Mouse (Mus musculus) left cerebral cortex, adult 9 months (tissue): ENCODE results near the gene Nckap5.
"Not testable (repeated sequence)": the region's sequence is repeated elsewhere in the genome, so short reads cannot be mapped to it uniquely, and the experiment has no call there.

ENCODE experiments used
- DNase-seq, 2 experiments: peaks; one replicate each; pipeline ENCODE4 v3.0.0; 2022; ENCODE audit warnings: low spot score in 2 of 2

Nckap5 gene

DNA sequence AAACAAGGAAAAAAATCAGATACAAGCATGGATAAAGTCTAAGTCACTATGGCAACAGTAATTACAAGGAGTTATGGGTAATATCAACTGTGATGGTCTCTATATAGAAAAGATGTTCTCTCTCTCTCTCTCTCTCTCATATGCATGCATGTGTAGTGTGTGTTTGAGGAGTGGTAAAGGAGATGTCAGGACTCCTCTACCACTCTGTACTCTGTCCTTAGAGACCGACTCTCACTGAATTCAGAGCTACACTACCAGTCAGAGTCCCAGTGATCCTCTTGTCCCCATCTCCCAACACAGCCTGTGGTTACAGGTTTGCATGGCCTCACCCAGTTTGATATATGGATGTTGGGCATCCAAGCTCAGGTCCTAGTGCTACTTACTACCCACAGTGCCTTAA lies 662.0 kb downstream of the Nckap5 start:
- DNase-seq: no peak

DNA sequence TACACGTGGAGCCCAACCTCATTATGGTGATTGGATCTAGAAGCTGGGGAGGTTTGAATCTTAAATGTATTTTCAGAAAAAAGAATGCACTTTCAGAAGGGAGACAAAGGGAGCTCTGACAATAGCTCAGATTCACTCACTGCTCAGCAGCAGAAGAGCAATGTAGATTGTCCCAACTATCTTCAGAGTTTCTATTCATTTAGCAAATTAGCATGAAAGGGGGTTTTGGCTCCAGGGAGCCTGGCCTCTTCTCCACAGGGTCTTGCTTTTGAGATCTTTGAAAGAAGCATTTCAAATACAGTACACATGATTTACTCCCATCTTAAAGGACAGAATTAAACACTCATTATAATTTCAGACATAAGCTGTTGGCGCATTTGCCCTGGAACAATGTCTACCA lies 662.5 kb downstream of the Nckap5 start:
- no peak for DNase-seq

DNA sequence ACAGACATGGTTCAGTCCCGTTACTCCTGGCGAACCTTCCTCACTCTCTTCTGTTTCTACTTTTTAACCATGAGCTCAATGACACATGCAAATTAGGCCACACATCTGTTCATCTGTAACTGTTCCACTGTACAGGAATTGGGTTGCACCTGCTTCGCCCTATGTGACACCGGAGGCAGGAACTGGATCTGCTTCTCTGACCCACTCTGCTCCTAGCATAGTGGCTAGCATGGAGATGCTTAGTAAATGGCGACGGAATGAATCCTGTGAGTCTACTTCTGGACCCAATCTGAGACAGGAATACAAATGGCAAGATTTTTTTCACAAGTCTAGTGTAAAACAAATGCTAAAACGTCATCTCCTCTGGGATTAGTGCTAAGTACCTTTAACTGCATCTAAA lies 663.1 kb downstream of the Nckap5 start:
- DNase-seq: no peak

DNA sequence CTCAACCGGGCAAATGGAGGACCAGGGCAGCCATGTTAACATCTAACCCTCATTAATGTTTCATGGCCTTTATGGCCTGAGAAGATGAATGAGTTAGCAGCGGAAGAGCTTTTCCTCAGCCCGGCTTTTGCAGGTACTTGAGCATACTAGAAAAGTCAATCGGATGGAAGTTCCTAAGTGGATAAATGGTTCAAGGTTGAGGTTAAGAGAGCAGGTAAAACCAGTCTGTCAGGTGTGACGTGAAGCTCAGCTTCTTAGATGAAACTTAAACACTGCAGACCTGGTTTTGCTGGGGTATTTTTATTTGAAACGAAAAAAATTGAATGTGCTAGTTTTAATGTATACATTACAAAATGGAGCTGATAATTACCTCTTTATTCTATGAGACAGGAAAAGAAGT lies 671.3 kb downstream of the Nckap5 start:
- DNase-seq: no peak

DNA sequence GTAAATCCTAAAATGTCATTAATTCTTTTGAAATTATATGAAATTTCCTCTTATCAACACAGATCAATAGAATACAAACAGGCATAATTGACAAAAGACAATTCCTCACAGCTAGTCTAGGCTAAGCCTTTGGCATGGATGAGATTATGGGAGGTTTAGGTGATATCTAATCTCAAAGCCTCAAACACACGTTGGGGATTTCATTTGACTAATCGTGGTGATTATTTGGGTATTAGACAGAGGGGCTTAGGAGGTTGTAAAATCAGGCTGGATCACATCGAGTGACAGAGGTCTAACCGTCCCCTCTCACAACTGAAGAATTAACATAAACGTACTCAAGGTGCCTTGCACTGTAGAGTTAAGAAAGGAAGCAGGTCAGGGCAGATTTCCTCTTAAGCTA lies 674.8 kb downstream of the Nckap5 start:
- no peak for DNase-seq

DNA sequence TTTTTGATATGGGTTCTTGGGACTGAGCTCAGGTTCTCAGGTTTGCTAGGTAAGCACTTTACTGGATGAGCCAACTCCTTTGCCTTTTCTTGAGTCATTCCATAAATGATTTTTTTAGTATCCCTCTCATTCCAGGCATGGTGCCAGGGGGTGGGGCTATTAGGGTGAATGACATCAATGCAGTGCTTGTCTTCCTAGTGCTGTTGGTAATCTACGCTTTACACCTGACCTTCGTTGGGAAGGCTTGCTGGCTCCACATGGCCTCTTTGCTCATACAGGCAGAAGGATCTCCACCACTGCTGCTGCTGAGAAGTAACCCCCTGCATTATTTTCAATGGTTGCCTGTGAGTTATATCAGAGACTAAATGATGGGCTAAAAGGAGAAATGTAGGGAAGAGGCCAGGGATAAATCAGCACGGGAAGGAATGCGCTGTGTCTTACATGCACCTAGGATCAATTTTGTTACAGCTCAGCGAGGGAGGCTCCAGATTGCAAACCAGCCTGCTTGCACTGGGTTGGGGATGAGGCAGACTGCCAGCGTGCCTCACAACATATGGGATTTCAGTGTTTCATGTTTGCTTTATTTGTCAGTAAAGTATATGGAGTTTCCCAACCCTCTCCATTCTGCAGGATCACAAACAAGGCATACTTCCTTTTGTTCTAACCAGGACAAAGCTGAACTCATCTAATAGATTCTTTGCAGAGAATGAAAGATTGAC lies 676.9 kb downstream of the Nckap5 start:
- DNase-seq: peak in 1 of 2 experiments; percentile 83

DNA sequence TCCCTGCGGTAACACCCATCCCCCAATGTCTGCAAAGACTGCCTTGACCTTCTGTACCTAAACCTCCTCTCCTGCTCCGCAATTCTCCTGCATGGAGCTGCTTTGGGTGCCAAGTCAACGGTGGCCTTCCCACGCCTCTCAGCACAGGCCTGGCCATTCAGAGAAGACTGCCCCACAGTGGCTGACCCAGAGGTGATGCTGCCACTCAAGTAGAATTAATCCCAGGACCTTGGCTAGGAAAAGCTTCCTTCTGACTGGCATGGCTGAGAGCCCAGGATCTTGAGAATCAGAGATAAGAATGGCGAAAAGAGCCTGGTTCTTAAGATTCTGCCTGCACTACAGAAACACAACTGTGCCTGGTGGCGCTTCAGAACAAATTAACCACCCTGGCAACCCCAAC lies 678.4 kb downstream of the Nckap5 start:
- DNase-seq: no peak

DNA sequence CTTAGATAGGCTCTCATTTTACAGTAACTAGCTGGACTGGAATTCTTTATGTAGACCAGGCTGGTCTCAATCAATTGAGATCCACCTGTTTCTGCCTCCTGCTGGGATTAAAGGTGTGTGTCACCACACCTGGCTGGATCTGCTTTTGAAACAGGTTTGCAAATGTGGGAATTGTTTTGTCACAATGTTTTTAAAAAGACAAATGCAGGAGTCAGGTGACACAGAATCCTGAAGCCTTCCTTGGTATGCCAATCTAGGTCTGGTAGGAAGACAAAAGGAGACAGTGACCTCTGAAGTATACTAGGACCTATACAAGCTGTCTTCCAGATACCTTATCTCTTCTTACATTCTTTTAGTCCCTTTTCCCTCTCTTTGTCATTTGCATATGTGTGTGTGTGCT lies 680.6 kb downstream of the Nckap5 start:
- no peak for DNase-seq

DNA sequence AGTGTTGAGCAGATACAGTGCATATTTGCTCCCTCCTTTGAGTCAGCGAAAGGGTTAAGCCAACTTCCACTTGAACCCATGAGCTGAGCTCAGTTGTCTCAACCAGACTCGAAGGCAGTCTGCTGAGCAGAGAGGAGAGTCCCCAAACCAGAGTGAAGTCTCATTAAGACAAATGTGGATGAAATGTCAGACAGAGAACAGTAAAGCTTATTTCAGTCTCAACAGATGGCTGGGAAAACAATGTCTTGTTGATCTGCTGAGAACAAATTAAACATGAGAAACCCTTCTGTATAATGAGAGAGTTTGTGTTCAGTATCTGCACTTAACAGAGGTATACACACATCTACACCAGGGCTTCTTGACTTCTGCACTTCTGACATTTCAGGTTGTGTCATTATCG lies 694.9 kb downstream of the Nckap5 start:
- DNase-seq: no peak

DNA sequence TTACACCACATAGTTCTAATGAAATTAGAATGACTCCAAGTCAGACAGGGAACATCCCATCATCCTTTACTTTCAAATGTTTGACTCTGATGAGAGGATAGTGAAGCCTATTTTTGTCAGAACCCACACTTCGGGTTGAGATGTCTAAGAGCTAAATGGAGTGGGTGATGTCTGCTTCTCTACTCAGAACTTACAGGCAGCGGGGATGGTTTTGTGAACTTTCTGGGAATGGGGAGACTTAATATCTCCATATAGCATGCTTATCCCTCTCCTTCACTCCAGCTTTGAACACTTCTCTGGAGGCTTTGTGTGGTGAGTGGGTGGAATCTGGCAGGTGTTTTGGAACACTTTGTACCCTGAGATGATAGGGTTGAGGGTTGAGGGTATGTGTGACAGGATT lies 698.3 kb downstream of the Nckap5 start:
- no peak for DNase-seq

DNA sequence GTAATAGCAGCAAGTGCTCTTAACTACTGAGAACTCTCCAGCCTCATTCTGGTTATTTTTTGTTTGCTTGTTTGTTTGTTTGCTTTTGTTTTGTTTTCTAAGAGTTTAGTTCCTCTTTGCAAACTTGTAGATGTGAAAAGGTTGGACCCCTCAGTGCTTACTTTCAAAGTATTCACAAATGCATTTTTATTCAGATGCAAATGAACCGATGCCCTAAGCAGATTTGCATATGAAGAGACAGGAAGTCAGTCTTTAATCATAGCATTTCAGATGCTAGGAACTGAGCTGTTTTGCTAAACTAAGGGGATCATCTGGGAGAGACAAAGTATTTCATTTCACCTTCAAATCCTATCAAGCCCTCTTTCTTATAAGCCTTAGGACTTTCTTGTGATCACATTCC lies 701.5 kb downstream of the Nckap5 start:
- DNase-seq: no peak

DNA sequence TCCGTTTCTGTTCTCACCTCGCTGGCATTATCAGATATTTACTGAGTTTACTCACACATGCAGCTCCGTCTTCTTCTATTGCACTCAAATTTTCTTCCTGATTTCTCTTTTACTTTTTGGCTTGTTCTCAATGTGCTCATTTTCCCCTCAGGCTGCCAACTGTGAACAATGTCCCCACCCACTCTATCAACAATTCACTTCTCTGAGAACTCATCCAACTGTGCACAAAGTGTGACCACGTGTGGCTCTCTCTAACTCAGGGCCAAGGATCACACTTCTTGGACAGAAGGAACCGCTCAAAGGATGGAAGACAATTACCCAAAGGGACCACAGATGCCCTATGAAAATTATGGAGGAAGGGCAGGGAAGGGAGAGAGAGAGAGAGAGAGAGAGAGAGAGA lies 707.5 kb downstream of the Nckap5 start:
- DNase-seq: no peak

DNA sequence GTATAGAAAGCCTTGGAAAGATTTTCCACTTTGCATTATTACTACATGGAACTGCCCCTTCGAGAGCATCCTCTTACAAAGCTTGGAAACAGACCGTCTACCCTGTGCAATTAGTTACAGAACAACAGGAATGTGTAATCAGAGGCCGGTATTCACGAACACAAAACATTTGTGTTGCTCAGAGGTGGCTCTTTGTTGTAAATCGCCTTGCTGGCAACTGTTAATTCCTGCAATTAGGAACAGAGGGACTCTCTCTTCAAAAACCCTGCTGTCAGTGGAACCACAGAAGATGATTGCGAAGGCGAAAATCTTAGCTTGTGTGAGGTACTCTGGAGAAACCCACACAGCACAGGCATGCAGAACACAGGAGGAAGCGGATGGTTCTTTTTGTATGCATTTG lies 710.1 kb downstream of the Nckap5 start:
- DNase-seq: no peak

DNA sequence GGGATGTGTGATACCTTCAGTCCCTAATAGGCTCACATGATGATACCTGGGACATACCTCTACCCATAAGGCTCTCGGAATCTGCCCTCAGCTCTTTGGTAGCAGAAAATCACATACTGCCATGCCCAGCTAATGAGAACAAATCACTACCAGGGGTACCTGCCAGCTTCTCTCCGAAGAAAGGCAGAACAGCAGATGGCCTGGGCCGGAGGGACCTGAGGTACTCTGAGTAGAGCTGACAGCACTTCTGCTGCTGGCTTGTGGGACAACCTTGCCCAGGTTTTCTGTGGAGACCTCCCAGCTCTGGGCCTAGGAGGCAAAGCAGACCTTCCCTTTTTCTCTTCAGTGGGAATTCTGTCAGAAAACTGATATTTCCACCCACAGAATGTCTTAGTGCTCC lies 714.6 kb downstream of the Nckap5 start:
- no peak for DNase-seq

DNA sequence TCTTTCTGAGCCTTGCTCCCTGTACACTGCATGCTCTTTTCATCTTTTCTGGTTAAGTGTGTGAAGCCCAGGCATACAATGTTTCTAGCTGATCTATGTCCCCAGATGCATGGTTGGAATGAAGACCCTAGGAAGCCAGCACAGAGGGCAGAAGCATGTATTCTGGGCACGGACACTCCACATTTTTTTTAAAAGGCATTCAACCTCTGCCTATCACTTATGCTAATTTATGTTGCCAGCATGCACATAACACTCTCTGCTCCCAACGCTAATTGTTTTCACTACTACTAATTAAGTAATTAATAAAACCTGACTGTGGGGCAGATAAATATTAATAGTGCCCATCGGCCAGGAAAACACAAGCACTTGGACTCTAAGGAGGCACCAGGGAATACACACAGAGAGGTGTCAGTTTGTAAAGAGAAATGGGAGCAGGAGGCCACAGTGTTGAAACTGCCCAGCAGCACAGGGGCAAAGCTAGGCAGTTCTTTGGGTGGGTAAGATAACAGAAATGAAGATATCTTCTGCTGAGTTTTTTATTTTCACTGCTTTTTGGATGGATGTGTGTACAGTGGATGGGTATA lies 724.8 kb downstream of the Nckap5 start:
- DNase-seq: no peak

DNA sequence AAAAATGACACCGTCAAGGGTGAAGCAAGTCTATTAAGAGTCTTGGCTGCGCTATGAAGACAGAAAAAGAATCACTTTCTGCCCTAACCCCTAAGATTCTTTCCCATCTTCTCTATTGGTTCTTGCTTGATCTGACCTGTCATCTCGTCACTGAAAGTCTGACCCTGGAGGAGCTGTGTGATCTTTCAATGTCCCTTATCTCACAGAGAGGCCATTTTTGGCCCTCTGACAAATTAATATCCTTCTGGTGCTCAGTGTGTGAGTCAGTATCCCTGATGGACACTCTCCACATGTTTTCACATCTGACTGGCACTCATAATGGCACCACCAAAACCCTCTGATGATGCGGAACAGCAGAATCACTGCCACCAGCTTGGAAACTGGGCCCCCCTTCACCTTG lies 736.3 kb downstream of the Nckap5 start:
- DNase-seq: no peak

DNA sequence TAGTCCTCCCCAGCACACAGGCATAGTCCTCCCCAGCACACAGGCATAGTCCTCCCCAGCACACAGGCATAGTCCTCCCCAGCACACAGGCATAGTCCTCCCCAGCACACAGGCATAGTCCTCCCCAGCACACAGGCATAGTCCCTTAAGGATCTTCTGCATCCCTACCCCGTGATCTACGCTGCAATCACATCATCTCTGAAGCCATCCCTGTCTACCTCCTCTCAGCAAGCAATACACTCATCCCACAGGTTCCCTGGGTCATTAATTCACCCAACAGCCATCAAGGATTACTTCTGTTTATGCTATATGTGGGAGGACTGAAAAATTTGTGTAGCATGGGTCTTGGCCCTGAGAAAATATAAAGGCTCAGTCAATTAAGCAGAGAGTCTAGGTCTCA lies 738.6 kb downstream of the Nckap5 start:
- not testable (repeated sequence) for DNase-seq

DNA sequence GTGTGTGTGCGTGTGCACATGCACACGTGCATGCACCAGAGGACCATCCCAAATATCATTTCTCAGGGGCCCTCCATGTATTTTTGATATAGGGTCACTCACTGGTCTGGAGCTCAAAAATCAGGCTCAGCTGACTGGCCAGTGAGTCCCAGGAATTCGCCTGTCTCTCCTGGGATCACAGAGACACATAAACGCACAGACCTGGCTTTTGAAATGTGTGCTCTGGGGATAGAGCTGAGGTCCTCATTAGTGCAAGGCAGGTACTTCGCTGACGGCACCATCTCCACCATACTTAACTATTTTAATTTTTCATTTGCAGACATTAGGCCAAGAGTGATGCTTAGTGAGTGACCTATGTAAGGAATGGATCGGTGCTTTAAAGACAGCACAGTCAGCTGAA lies 743.4 kb downstream of the Nckap5 start:
- no peak for DNase-seq

DNA sequence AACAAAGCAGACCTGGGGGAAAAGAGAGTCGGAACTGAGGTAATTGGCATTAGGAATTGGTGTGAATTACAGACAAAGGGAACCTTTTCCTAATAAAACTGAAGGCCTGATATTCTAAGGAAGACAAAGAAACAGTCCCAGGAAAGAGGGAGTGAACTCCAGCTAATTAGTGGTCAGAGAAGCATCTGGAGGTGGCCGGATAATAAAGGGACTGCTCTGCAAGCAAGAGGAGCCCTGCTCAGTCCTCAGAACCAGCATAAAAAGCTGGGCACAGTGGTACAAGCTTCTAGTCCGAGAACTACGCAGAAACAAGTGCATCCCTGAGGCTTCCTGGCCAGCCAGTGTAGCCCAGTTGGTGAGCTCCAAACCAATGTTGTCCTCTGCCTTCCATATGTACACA lies 754.3 kb downstream of the Nckap5 start:
- no peak for DNase-seq

DNA sequence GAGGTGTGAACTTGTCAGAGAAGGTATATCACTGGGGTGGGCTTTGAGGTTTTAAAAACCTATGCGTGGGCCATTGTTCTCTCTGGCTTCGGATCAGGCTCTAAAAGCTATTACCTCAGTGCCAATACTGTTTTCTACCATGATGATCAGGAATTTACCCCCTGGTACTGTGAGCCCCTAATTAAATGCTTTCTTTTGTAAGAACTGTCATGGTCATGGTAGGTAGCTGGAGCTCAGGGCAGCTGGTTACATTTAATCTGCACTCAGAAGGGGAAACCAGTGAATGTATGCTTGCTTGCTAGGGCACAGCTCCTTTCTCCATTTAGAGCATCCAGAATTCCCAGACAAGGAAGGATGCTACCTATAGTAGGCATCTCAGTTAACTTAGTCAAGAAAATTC lies 759.7 kb downstream of the Nckap5 start:
- no peak for DNase-seq

DNA sequence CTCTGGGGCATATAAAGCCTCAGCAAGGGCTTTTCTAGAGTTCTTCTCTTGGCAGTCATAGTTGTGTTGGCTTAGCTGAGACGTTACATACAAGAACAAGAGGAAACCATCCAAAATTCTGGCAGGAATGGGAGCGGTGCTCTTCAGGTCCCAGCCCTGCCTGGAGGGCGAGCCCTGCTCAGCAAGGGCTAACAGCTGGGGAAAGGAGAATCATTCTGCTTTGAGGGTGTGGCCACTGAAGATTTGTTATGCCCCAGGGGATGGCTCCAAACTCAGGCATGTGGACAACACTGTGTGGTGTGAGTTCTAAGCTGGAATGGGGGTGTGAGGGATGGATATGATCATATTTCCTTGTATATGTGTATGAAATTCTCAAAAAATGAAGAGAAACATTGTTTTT lies 779.1 kb downstream of the Nckap5 start:
- no peak for DNase-seq

DNA sequence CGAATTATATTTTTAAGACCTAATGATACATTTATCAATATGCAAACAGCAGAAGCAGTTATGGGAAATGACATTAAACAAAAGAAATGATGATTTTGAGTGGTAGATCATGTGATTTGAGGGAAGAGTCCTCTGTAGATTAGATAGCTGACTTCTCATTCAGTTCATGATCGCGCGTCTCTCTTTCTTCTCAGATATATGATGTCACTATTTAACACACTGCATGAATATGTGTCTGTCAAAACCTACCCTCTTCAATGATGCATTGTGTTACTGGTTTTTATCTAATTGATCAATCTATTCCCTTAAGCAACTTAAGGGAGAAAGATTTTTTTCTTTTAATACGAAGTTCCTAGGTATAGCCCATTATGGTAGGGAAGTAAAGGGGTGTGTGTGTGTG lies 787.7 kb downstream of the Nckap5 start:
- DNase-seq: no peak

DNA sequence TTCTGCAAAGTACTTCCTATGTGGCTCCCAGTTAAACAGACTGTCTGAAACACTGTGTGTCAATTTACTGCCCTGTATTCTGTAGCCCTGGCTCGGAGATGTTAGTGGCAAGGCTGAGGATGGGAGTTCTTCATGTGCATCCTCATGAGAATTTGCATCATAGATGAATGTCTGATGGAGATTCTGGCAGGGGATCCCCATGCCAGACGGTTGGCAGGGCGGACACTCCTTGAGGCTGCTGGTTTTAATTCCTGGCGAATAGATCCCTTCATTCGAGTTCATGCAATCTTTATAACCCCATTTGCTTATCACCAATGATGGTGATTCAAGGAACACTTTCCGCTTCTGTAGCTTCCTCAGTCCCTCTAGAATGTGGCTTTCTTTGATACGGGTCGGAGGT lies 803.1 kb downstream of the Nckap5 start:
- no peak for DNase-seq

DNA sequence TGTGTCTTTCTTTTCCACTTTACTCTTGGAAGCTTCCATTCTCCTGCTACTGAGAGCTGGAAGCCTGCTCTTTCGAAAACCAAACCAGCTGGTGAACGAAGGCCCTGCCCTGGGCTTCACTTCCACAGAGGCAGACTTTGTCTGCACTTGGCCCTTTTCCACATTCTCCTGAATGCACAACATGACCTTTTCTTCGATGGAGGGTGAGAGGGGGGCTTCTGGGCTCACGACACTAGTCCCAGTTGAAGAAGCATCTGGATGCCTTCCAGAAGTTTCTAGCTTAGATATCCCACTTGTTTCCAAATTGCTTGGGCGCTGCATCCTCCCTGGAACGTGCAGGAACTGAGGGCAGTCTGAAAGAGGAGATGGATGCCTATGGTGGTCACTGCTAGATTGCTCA lies 806.1 kb downstream of the Nckap5 start:
- DNase-seq: peak; percentile 13 to 47
